Mouse (Mus musculus): ENCODE measurements around the gene Ropn1l. TPM values are rescaled to one million over a fixed set of nuclear protein-coding genes. Genes with fewer than 3 reads are reported as not detected.

The Ropn1l gene
- total and polyA plus RNA-seq, 3 experiments, result 0.90 to 1.5 (median 1.1) TPM

DNA sequence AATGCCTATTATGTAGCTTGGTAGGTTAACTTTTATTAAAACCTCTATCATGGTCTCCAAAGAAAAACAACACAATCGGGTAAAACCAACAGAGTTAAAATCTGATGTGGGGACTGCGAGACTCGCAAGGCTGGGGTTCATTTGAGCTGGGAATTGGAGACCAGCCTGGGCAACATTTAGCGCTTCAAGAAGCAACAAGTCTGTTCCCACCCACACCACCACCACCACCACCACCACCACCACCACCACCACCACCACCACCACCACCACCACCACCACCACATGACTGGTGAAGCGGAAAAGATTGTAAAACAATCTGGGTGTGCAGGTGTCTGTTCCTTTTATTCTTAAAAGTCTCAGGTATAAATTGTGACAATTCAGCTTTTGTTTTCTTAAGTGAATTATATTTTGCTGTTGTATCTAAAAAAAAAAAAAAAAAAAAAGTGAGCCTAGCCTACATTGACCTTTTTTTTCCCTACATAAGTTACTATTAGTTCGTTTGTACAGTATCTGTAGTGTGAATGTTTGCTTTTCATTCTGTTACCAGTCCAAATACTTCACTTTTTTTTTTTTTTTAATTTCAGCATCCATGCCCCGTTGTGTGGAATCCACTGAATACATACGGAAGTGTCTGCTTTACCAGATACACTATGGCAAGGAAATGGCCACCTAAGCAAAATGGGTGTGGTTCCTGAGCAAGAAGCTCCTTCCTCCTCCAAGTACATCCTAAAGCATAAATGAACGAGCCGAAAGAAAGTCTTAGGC lies 741 bp upstream of the Ropn1l start:
- H3K27me3 ChIP-seq (ENCODE audit: insufficient read depth, low read length), result peaks cover 6% of the 10 kb centered on the region
- DNase-seq (ENCODE audit: low spot score) (no peak), ATAC-seq (ENCODE audit: extremely low read depth, insufficient number of reproducible peaks, low FRiP score, poor library complexity, severe bottlenecking) (no peak)
- H3K4me1 ChIP-seq (ENCODE audit: insufficient read depth, low read depth, low read length), result peaks cover 49% of the 10 kb centered on the region
- peaks cover 38% of the 10 kb centered on the region for H3K36me3 ChIP-seq (replicated peaks)
- TF ChIP-seq CTCF (IDR thresholded peaks at IDR 0.05; ENCODE audit: low read depth, low read length) (no peak), POLR2AphosphoS5 (IDR thresholded peaks at IDR 0.05; ENCODE audit: insufficient replicate concordance, low read depth, low read length) (no peak), GATA2 (IDR thresholded peaks at IDR 0.05; ENCODE audit: borderline replicate concordance, low read depth, low read length) (no peak), TAL1 (conservative IDR thresholded peaks at IDR 0.05; ENCODE audit: low read depth, low read length) (no peak), GATA1 (IDR thresholded peaks at IDR 0.05; ENCODE audit: borderline replicate concordance, low read length) (no peak)
- H3K4me3 ChIP-seq (ENCODE audit: low read depth, low read length), result no peak overlapping the region
- no peaks in the 10 kb centered on the region for H3K9me3 ChIP-seq (replicated peaks)

DNA sequence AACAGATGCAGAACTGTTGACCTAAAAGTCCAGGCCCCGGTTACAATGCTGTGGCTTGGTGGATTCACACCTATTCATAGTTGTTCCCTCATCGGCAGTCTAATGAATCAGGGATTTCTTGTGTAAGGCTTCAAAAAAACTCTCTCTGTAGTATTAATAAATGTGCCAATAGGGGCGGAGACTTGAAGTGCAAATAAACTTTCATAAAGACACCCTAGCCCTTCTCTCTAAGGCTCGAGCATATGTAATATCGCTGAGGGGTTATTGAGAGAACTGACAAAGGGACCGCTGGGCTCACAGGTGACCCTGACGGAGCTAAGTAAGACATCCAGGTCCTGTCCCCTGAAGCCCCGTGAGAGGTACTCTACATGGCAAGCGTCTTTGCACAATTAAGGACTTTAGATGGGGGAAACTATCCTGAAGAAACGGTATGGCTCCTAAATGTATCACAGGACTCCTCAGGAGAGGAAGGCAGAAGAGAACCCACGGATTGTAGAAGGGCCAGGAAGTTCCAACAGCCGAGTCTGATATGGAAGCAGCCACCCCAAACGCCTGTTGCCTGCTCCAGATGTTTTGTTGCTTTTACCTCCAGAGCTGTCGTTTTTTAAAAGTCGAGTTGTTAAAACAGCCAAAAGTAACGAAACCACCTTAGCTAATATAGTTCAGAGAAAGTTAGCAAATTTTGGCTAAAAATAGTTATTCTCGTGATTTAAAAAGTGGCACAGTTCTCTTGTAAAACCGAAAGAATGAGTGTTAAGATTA lies 1.0 kb downstream of the Ropn1l start:
- Histone ChIP-seq H3K4me3 (ENCODE audit: low read depth, low read length) (peak overlapping the region; percentile 83; the same call in 1 of the 2 replicates), H3K27me3 (ENCODE audit: insufficient read depth, low read length) (peaks cover 15% of the 10 kb centered on the region)

DNA sequence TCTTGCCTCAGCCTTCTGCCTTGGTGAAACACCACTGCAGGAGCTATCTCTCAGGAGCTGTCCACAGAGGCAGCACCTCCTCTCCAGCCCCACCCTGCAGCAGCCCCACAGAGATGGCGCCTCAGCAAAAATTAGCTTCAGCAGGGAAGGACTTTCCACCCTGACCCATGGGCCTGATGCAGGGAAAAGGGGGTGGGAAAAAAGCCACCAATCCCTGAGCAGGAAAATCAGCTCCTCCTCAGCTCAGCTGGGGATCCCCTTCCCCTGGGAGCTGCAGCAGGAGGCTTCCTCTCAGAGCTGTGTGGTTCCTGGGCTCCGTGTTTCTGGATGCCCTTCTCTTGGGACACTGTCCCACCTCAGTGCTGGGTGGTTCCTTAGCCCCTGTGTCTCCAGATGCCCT lies 3.8 kb downstream of the Ropn1l start:
- 0 out of 2 replicates have a peak, but pooled peaks have one; percentile 16 for ATAC-seq (ENCODE audit: extremely low read depth, insufficient number of reproducible peaks, low FRiP score, poor library complexity, severe bottlenecking)
- peaks cover 3% of the 10 kb centered on the region for H3K36me3 ChIP-seq (replicated peaks)
- DNase-seq (ENCODE audit: low spot score), result no peak
- TF ChIP-seq TAL1 (conservative IDR thresholded peaks at IDR 0.05; ENCODE audit: low read depth, low read length) (no peak), GATA1 (IDR thresholded peaks at IDR 0.05; ENCODE audit: borderline replicate concordance, low read length) (no peak), GATA2 (IDR thresholded peaks at IDR 0.05; ENCODE audit: borderline replicate concordance, low read depth, low read length) (no peak), POLR2AphosphoS5 (IDR thresholded peaks at IDR 0.05; ENCODE audit: insufficient replicate concordance, low read depth, low read length) (no peak), CTCF (IDR thresholded peaks at IDR 0.05; ENCODE audit: low read depth, low read length) (no peak)
- H3K4me3 ChIP-seq (ENCODE audit: low read depth, low read length), result no peak overlapping the region; the same call in 1 of the 2 replicates
- H3K4me1 ChIP-seq (ENCODE audit: insufficient read depth, low read depth, low read length), result peaks cover 54% of the 10 kb centered on the region
- H3K9me3 ChIP-seq (replicated peaks), result no peaks in the 10 kb centered on the region
- peaks cover 16% of the 10 kb centered on the region for H3K27me3 ChIP-seq (ENCODE audit: insufficient read depth, low read length)

More for the DNA sequence above, 1.0 kb downstream of the Ropn1l start:
- DNase-seq (ENCODE audit: low spot score) (no peak), ATAC-seq (ENCODE audit: extremely low read depth, insufficient number of reproducible peaks, low FRiP score, poor library complexity, severe bottlenecking) (no peak)
- Histone ChIP-seq H3K36me3 (replicated peaks) (peaks cover 21% of the 10 kb centered on the region), H3K9me3 (replicated peaks) (no peaks in the 10 kb centered on the region), H3K4me1 (ENCODE audit: insufficient read depth, low read depth, low read length) (peaks cover 50% of the 10 kb centered on the region)
- TF ChIP-seq POLR2AphosphoS5 (IDR thresholded peaks at IDR 0.05; ENCODE audit: insufficient replicate concordance, low read depth, low read length) (no peak), GATA1 (IDR thresholded peaks at IDR 0.05; ENCODE audit: borderline replicate concordance, low read length) (no peak), CTCF (IDR thresholded peaks at IDR 0.05; ENCODE audit: low read depth, low read length) (no peak), GATA2 (IDR thresholded peaks at IDR 0.05; ENCODE audit: borderline replicate concordance, low read depth, low read length) (no peak), TAL1 (conservative IDR thresholded peaks at IDR 0.05; ENCODE audit: low read depth, low read length) (no peak)

DNA sequence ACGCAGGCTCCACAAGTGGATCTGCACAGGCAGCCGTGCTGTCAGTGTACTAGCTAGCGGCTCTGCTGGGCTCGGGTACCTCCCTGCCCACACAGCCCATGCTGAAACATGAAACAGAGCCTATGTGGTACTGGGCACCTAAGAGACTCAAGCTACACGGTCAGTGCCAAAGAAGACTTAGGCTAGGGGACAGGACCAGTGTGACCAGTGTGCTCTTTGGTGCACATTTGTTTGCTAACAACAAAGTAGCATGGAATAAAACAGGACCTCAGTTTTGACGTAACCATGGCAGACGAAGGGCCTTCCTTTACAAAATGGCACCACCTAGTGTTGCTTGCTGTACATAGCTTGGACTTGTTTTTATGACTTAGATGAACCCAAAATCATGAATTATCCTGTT lies 6.4 kb downstream of the Ropn1l start:
- Histone ChIP-seq H3K4me1 (ENCODE audit: insufficient read depth, low read depth, low read length) (peaks cover 36% of the 10 kb centered on the region), H3K9me3 (replicated peaks) (no peaks in the 10 kb centered on the region), H3K4me3 (ENCODE audit: low read depth, low read length) (no peak overlapping the region), H3K36me3 (replicated peaks) (no peaks in the 10 kb centered on the region), H3K27me3 (ENCODE audit: insufficient read depth, low read length) (peaks cover 16% of the 10 kb centered on the region)
- TF ChIP-seq POLR2AphosphoS5 (IDR thresholded peaks at IDR 0.05; ENCODE audit: insufficient replicate concordance, low read depth, low read length) (no peak), TAL1 (conservative IDR thresholded peaks at IDR 0.05; ENCODE audit: low read depth, low read length) (no peak), GATA2 (IDR thresholded peaks at IDR 0.05; ENCODE audit: borderline replicate concordance, low read depth, low read length) (no peak), GATA1 (IDR thresholded peaks at IDR 0.05; ENCODE audit: borderline replicate concordance, low read length) (no peak), CTCF (IDR thresholded peaks at IDR 0.05; ENCODE audit: low read depth, low read length) (no peak)
- DNase-seq (ENCODE audit: low spot score) (peak; percentile 15), ATAC-seq (ENCODE audit: extremely low read depth, insufficient number of reproducible peaks, low FRiP score, poor library complexity, severe bottlenecking) (no peak)

DNA sequence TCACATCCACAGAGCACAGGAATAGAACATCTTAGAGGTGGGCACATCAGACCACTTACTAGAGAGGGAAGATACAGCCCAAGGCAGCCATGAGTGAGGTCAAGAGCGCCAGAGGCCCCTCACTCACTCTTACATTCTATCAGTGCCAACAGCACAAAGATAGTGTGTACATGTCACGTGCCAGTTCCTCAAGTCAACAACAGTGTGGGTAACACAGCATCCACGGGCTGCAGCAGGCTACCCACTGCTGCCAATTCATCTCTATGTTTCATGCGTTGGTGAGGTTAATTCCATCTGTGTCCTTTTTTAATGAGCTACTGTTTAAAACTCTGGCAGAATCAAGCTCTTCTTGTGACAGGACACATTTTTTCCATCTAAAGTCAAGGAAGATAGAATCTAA lies 10.8 kb downstream of the Ropn1l start:
- H3K36me3 ChIP-seq (replicated peaks), result no peaks in the 10 kb centered on the region
- H3K4me3 ChIP-seq (ENCODE audit: low read depth, low read length), result no peak overlapping the region
- peaks cover 2% of the 10 kb centered on the region; the same call in 1 of the 2 replicates for H3K27me3 ChIP-seq (ENCODE audit: insufficient read depth, low read length)
- peaks cover 29% of the 10 kb centered on the region for H3K4me1 ChIP-seq (ENCODE audit: insufficient read depth, low read depth, low read length)
- no peak for ATAC-seq (ENCODE audit: extremely low read depth, insufficient number of reproducible peaks, low FRiP score, poor library complexity, severe bottlenecking)
- DNase-seq (ENCODE audit: low spot score), result no peak
- TF ChIP-seq GATA1 (IDR thresholded peaks at IDR 0.05; ENCODE audit: borderline replicate concordance, low read length) (no peak), POLR2AphosphoS5 (IDR thresholded peaks at IDR 0.05; ENCODE audit: insufficient replicate concordance, low read depth, low read length) (no peak), TAL1 (conservative IDR thresholded peaks at IDR 0.05; ENCODE audit: low read depth, low read length) (no peak), GATA2 (IDR thresholded peaks at IDR 0.05; ENCODE audit: borderline replicate concordance, low read depth, low read length) (no peak), CTCF (IDR thresholded peaks at IDR 0.05; ENCODE audit: low read depth, low read length) (no peak)
- no peaks in the 10 kb centered on the region for H3K9me3 ChIP-seq (replicated peaks)

DNA sequence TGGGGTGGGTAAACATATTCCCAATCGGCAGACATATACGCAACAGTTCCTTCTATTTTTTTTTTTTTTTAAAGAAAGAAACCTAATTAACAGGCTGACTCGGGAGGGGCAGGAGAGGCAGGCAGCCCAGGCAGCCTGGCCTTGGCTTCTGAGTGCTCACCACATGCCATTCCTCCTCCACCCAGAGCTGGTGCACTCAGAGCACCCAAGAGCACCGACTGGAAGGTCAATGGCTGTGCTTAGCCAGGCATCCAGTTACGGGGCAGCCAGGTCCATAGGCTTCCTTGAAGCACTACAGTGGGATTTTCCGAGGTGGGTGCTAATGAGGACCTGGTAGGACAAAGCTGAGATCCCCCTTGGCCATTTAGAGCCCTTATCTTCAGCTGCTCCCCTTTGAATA lies 11.5 kb downstream of the Ropn1l start:
- Histone ChIP-seq H3K36me3 (replicated peaks) (no peaks in the 10 kb centered on the region), H3K9me3 (replicated peaks) (no peaks in the 10 kb centered on the region), H3K27me3 (ENCODE audit: insufficient read depth, low read length) (0 out of 2 replicates have a peak, but pooled peaks cover 2% of the 10 kb centered on the region), H3K4me3 (ENCODE audit: low read depth, low read length) (no peak overlapping the region), H3K4me1 (ENCODE audit: insufficient read depth, low read depth, low read length) (peaks cover 27% of the 10 kb centered on the region)
- TF ChIP-seq POLR2AphosphoS5 (IDR thresholded peaks at IDR 0.05; ENCODE audit: insufficient replicate concordance, low read depth, low read length) (no peak), CTCF (IDR thresholded peaks at IDR 0.05; ENCODE audit: low read depth, low read length) (no peak), GATA1 (IDR thresholded peaks at IDR 0.05; ENCODE audit: borderline replicate concordance, low read length) (no peak), GATA2 (IDR thresholded peaks at IDR 0.05; ENCODE audit: borderline replicate concordance, low read depth, low read length) (no peak), TAL1 (conservative IDR thresholded peaks at IDR 0.05; ENCODE audit: low read depth, low read length) (no peak)
- ATAC-seq (ENCODE audit: extremely low read depth, insufficient number of reproducible peaks, low FRiP score, poor library complexity, severe bottlenecking) (no peak), DNase-seq (ENCODE audit: low spot score) (no peak)

All from G1E (cell line).